In the genomic region with DNA sequence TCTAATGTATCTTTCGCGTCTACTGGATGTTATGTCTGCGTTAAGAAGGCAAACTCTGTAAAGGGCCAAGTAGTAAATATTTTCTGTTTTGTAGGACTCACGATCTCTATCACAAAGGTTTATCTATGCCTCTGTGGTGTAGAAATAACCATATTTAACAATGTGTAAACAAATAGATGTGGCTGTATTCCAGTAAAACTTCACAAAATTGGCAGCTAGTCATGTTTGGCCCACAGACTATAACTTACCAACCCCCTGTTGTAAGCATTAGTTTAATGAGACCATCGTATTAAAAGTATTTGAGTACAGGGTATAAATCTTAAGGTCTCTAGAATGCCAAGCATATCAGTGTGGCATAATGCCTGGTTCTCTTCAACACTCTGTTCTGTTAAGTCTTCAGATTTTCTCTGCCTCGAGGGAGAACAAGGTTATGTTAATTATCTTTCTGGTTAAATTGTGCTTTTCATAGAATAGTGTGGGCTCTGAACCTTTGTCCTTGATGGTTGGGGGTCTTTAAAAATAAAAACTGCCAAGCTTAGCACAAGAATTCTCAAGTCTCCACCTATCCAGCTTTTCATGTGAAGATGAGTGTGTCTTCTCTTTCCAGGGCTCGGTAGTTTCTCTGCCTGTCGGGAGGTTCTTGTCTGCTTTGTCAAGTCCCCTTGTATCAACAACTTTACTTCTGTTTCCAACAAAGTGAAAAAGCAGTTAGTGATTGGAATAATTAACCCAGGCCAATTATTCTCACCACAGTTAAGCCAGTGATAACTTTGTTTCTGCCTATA, we compare ENCODE assay signal across 11 mouse cellular contexts.
A peak's percentile ranks its signal among the peaks of the same experiment; 100 is the strongest.
DNase-seq lines count a peak whose midpoint lies in the region; ATAC-seq and TF ChIP-seq lines count a peak whose summit lies in the region.
"Had no signal": no experiment of that assay in that cellular context is flagged by ENCODE, and none has a peak within 500 bp of the region (broad histone marks: within the 10 kb centered on the region; RNA-seq: fewer than 3 reads in every experiment).

No protein-coding gene starts in this region.

- H3K9ac ChIP-seq in kidney, postnatal 0 days (ENCODE audit: low read depth, low read length), result no peak overlapping the region
- H3K9ac ChIP-seq in forebrain, postnatal 0 days, result no peak overlapping the region
- H3K9ac ChIP-seq in limb, embryonic 14.5 days (ENCODE audit: low read depth, low read length, severe bottlenecking), result no peak overlapping the region

- intact Hi-C loops in gastrocnemius, postnatal 36 days (cut with DNase I), result no loop called here

- TF ChIP-seq POLR2A in brain, embryonic 14.5 days (IDR thresholded peaks at IDR 0.05; ENCODE audit: borderline replicate concordance, extremely low read depth, insufficient read depth, insufficient read length, poor library complexity, severe bottlenecking), result no peak
- TF ChIP-seq POLR2A in limb, embryonic 14.5 days (IDR thresholded peaks at IDR 0.05; ENCODE audit: borderline replicate concordance, extremely low read depth, insufficient read depth, insufficient read length), result no peak

- no peak for TF ChIP-seq CTCF in kidney, postnatal 0 days (IDR thresholded peaks at IDR 0.05; ENCODE audit: low read depth)
- TF ChIP-seq CTCF in brain, embryonic 14.5 days (IDR thresholded peaks at IDR 0.05; ENCODE audit: borderline replicate concordance, extremely low read depth, insufficient read depth, insufficient read length), result no peak
- TF ChIP-seq CTCF in forebrain, postnatal 0 days (IDR thresholded peaks at IDR 0.05; ENCODE audit: low read depth), result no peak

- ATAC-seq in kidney, postnatal 0 days (replicated peaks; ENCODE audit: low FRiP score, low read depth), result no peak
- no peak for ATAC-seq in forebrain, postnatal 0 days
- no peak for ATAC-seq in limb, embryonic 14.5 days (ENCODE audit: low FRiP score, low read depth)
- no peak for ATAC-seq in frontal cortex, adult (ENCODE audit: low TSS enrichment)

- no peak overlapping the region for H3K4me2 ChIP-seq in kidney, postnatal 0 days (ENCODE audit: low read length)
- H3K4me2 ChIP-seq in forebrain, postnatal 0 days (ENCODE audit: low read depth), result no peak overlapping the region
- peak overlapping the region; percentile 11 for H3K4me2 ChIP-seq in limb, embryonic 14.5 days (replicated peaks; ENCODE audit: low read depth, low read length, severe bottlenecking)

- no peaks in the 10 kb centered on the region for H3K9me3 ChIP-seq in kidney, postnatal 0 days (replicated peaks; ENCODE audit: low read length)
- H3K9me3 ChIP-seq in forebrain, postnatal 0 days (ENCODE audit: low read length), result no peaks in the 10 kb centered on the region
- H3K9me3 ChIP-seq in limb, embryonic 14.5 days (ENCODE audit: control insufficient read depth, low read length), result no peaks in the 10 kb centered on the region
- H3K9me3 ChIP-seq: G1E; megakaryocyte, embryonic 14.5 days had no signal

- no peak overlapping the region for H3K4me3 ChIP-seq in kidney, postnatal 0 days (replicated peaks; ENCODE audit: low read depth, low read length)
- no peak overlapping the region for H3K4me3 ChIP-seq in forebrain, postnatal 0 days (ENCODE audit: low read depth, low read length)
- no peak overlapping the region for H3K4me3 ChIP-seq in limb, embryonic 14.5 days (replicated peaks; ENCODE audit: low read length)
- H3K4me3 ChIP-seq: heart, adult 2 months; megakaryocyte, embryonic 14.5 days had no signal

- no peaks in the 10 kb centered on the region for H3K4me1 ChIP-seq in kidney, postnatal 0 days (replicated peaks; ENCODE audit: insufficient read depth, low read length)
- peaks cover 13% of the 10 kb centered on the region; the same call in 1 of the 2 replicates for H3K4me1 ChIP-seq in forebrain, postnatal 0 days (ENCODE audit: insufficient read depth)
- H3K4me1 ChIP-seq in limb, embryonic 14.5 days (ENCODE audit: control insufficient read depth, insufficient read depth, low read length), result peaks cover 15% of the 10 kb centered on the region
- H3K4me1 ChIP-seq: megakaryocyte, embryonic 14.5 days had no signal

- H3K36me3 ChIP-seq in kidney, postnatal 0 days (ENCODE audit: insufficient read depth, low read length), result no peaks in the 10 kb centered on the region
- H3K36me3 ChIP-seq in forebrain, postnatal 0 days (ENCODE audit: insufficient read depth), result no peaks in the 10 kb centered on the region
- no peaks in the 10 kb centered on the region for H3K36me3 ChIP-seq in limb, embryonic 14.5 days (ENCODE audit: control insufficient read depth, insufficient read depth, low read length)

- 50% methylated on average over 8 of the region's 8 CpGs for WGBS in kidney, postnatal 0 days
- WGBS in forebrain, postnatal 0 days, result 22% methylated on average over 8 of the region's 8 CpGs
- 38% methylated on average over 8 of the region's 8 CpGs for WGBS in limb, embryonic 14.5 days

- no peaks in the 10 kb centered on the region for H3K27me3 ChIP-seq in kidney, postnatal 0 days (ENCODE audit: insufficient read depth, low read length)
- H3K27me3 ChIP-seq in forebrain, postnatal 0 days (ENCODE audit: insufficient read depth, low read length), result no peaks in the 10 kb centered on the region
- no peaks in the 10 kb centered on the region for H3K27me3 ChIP-seq in limb, embryonic 14.5 days (ENCODE audit: control insufficient read depth, insufficient read depth, low read length)
- H3K27me3 ChIP-seq: megakaryocyte, embryonic 14.5 days had no signal

- peak; percentile 36 for DNase-seq in kidney, postnatal 0 days (ENCODE audit: low spot score)
- no peak for DNase-seq in kidney, adult 11 months
- peak; percentile 84 for DNase-seq in brain, embryonic 14.5 days (ENCODE audit: low read depth)
- peak; percentile 29 for DNase-seq in forebrain, postnatal 0 days
- no peak for DNase-seq in limb, embryonic 14.5 days (ENCODE audit: low spot score)
- no peak for DNase-seq in left cerebral cortex, adult 11 months (ENCODE audit: low spot score)
- no peak for DNase-seq in gastrocnemius, postnatal 36 days
- DNase-seq: heart, adult 2 months had no signal

- no peak overlapping the region for H3K27ac ChIP-seq in kidney, postnatal 0 days
- H3K27ac ChIP-seq in forebrain, postnatal 0 days (ENCODE audit: low read depth, low read length), result peak overlapping the region; percentile 50; the same call in 1 of the 2 replicates
- H3K27ac ChIP-seq in limb, embryonic 14.5 days (replicated peaks; ENCODE audit: low read depth, low read length), result peak overlapping the region; percentile 62; the same call in 1 of the 2 replicates
- H3K27ac ChIP-seq: heart, adult 2 months had no signal

Comparison
In these comparisons a context has a peak if more than half of its experiments do, and no peak if none do; other contexts are left out.
1. DNase-seq: peak in kidney, postnatal 0 days (single experiment), brain, embryonic 14.5 days (single experiment) and forebrain, postnatal 0 days (single experiment); none in kidney, adult 11 months (single experiment), limb, embryonic 14.5 days (single experiment), left cerebral cortex, adult 11 months (single experiment) and gastrocnemius, postnatal 36 days (0 of 2).